Mouse (Mus musculus) layer of hippocampus, postnatal 10 days (tissue): ENCODE data around the gene 1700012A03Rik. TPM values are rescaled to one million over a fixed set of nuclear protein-coding genes. Genes with fewer than 3 reads are reported as not detected.

Source experiments
- DNase-seq, 2 experiments: peaks; one replicate each; pipeline ENCODE4 v3.0.0; 2021; ENCODE audit warnings: low spot score in 2 of 2
- long read RNA-seq: library from polyadenylated mRNA; stranded (forward); transcript quantifications from one replicate; pipeline ENCODE4 v2.0.0, GENCODE M21; 2023
- total RNA-seq, 2 experiments: library from RNA; stranded (reverse); gene quantifications; 2 replicates each; pipeline ENCODE4 v1.2.3; 2021

The 1700012A03Rik gene
- total RNA-seq = not detected
- long read RNA-seq = 0 reads

DNA sequence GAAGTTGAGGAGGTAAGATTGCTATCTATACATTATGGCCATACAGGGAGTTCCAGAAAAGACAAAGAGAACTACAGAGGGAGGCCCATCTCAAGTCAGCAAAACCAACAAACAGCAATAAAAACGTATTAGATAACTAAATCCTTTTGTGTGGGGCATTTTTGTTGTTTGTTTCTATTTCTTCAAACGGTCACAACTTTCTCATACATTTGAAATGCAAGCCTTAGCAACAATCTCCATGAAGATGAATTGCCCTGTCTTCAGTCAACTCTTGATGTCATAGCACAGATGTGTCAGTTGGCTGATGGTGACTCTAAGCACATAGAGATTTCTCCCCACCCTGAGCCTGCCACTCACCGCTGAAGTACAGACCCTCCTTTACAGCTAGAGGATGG, at the start of gene 1700012A03Rik:
Gene 1700012A03Rik (plus strand): TSS at position 296 of the 395 bp plus-strand sequence.
- DNase-seq = no peak

DNA sequence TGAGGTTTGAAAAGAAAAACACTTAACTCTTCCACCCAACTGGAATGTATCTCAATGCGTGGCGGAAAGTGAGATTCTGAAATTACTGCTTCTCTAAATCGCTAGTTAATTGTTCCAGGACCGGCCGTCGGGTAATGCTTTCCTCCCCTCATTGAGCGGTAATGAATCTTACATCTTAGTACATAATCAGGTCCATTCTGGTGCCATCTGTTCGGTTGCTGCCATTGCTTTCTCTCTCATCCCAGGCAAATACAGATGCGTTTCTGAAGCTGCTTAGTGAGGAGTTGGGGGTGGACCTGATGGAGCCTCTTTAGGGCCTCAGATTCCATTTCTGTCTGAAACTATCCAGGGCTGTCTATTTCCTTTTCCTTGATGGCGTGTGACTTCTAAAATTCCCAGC, 45.8 kb upstream of the 1700012A03Rik start:
- peak in 1 of 2 experiments; percentile 7 for DNase-seq

DNA sequence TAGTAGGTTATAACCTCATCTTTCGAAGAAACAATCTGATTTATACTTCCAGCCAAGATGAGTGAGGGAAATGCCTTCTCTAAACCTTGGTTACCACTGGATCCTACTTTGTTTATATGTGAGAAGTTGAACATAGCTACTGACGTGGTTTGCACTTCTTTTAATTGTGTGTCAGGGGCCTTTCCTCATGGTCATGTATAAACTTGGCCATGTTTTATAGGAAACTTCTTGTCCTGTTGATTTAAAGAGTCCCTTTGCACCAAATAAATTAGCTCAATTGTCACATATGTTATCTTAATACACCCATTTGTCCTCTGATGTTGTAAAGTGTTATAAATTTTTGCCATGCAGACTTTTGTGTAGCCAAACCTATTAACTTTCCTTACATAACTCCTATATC, 44.1 kb upstream of the 1700012A03Rik start:
- DNase-seq = no peak

DNA sequence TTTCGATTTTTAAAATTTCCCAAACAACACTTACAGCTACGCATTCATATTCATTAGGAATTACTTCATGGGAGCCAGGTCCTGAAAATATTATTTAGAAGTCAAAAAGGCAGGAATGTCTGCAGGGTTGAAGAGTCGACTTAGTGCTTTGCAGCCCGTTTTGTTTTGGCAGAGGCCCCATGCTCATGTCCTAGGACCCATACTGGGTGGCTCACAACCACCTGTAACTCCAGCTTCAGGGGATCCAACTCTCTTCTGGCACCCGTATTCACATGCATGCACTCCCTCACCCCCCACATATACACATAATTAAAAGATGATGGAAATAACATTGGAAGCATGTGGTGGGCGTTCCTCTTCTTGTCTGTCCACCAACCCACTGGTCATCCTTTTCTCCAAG, 43.7 kb upstream of the 1700012A03Rik start:
- DNase-seq = peak in 1 of 2 experiments; percentile 6

DNA sequence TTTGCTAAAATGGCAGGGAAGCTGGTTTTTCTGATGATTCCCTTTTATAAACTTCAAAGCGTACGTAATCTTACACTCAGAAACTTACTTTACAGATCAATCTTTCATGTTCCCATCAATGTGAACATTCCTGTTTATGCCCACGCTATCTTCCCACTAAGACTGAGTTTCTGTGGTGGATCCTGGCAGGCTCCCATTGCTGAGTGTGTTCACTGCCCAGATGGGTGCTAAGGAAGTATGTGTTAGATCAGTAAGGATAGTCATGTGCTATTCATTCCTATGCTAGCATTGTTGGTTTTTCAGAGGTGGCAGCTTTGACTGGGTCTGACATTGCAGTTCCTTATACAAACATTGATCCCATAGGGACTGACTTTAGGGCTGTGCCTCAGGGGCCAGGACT, 42.7 kb upstream of the 1700012A03Rik start:
- DNase-seq = peak in 1 of 2 experiments; percentile 22

DNA sequence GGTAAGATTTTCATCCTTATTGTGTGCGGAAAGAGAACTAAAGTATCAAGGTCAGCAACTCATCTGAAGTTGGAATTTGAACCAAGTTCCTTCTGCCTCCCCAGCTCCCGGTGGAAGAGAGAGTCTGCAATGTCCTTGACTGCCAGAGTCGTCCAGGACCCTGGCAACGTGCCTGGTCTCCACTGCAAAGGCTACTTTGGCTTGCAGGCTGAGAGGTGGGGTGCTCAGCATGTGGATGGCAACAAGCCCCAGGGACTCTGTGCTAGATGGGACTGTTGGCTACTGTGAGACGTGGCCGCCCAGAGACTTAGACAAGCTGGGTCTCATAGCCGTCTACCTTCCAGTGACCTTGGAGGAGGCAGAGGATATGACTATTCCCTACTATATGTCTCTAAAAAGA, 33.2 kb upstream of the 1700012A03Rik start:
- DNase-seq = peak; percentile 40 to 46

DNA sequence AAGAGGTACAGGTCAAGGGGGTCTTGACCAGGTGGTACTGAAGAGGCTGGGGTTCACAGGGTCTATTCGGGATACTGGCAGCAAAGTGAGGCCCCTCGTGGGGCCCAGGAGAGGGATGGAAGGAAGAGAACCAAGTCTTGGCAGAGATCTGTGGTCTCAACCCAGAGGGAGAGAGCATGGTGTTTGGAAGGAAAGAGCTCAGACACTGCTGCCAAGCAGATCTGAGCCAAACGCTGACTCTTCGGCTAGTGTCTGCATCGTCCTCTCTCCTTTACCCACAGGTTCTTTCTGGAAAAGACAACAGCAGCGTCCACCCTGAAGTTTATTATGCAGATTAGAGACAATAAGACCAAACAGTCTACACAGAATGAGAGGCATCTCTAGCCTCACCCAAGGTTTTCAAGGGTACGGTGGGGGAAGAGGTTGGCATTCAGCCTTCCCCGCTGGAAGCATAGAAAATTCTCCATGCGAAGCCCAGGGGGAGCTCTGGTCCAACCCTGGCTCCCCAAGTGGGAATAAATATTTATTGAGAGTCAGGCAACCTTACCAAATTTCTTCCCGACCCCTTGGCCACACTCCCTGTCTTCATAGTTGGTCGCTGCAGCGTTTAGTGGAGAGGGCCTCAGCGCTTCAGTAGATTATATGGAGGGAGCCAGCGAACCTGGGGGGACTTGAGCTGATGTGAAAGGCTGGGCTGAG, 32.5 kb upstream of the 1700012A03Rik start:
- peak; percentile 36 to 61 for DNase-seq

DNA sequence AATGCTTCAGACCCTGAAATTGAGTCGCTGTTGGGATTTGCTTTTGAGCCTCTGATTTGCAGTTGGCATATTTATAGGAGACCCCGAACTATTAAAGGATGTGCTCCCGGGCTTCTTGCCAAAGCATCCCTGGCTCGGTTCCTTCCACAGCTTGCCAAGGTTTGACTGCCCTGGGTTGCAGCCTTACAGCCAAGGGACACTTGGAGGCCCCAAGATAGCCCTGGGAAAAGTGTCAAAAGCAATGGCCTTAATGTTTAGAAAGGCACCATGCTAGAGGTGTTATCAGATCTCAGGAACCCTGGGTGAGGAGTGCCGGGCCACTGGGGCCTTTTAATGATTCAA, 32.0 kb upstream of the 1700012A03Rik start:
- peak; percentile 69 to 73 for DNase-seq

DNA sequence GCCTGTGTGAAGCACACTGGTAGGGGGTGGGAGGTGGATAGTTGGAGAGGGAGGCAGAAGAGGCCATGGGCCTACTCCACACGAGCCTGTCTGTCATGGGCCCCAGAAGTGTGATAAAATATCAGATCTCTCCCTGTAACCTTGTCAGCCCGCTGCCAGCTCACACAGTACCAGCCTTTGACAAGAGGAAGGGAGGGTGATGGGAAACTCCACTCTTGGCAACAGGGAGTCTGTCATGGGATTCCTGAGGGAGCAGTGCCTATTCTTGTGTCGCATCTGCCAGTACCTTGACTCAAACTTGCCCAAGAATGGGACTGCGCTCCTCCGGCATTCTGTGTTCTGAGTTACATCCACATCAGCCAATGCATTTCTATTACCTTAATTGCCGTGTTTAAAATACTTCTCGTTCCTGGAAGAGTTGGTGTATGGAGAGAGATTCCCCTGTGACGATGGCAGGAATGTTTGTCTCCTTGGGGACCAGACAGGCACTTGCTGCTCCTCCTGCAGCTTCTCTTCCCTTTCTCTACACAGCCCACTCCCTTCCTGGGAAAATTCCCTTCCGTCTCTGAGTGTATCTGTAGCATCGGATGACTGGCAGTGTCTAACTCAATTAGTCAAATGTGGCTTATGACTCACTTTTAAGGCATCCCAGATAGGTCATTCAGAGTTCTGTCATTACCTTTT, 28.1 kb upstream of the 1700012A03Rik start:
- DNase-seq = peak in 1 of 2 experiments; percentile 11

DNA sequence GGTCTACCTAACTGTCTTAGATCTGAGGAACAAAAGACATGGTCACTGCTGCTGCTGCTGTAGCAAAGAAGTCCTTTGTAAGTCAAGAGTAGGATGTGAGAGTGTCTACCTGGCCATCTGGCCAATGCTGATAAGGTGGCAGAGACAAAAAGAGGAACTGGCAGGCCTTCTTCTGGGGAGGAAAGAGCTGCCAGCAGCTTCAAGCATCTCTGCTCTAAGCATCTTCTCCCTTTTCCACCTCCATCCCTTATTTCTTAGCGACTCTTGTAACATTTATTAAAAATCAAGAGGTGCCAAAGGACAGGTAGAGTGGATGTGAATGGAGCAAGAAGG, 27.5 kb upstream of the 1700012A03Rik start:
- DNase-seq = no peak

DNA sequence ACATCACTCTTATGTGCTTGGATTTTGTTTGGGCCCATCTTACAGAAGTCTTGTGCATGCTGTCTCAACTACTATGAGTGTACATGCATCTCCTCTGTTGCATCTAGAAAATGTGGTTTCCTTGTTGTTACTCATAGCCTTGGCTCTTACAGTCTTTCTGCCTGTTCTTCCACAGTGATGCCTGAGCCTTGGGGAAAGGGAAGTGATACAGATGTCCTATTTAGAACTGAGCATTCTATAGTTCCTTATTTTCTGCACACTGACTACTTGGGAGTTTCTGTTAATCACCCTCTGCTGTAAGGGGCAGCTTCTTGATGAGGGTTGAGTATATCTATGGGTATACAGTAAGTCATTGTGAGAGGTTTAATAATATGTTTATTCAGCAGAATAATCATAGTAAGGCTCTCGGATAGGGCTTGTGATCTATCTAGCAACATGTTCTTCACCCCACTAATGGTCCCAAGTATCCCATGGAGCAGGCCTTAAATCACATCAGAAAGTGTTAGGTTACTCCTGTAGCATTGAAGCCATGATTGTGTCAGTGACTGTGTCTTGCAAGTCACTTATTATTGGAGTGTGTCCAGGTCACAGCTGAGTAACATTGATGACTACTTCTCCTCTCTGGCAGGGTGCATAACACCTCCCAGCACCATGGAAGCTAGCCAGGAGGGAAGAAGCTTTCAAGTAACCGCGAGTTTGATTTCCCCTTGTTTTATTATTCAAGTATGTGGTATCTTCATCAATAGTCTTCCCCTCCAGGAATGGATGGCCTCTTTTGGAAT, 21.6 kb upstream of the 1700012A03Rik start:
- no peak for DNase-seq

DNA sequence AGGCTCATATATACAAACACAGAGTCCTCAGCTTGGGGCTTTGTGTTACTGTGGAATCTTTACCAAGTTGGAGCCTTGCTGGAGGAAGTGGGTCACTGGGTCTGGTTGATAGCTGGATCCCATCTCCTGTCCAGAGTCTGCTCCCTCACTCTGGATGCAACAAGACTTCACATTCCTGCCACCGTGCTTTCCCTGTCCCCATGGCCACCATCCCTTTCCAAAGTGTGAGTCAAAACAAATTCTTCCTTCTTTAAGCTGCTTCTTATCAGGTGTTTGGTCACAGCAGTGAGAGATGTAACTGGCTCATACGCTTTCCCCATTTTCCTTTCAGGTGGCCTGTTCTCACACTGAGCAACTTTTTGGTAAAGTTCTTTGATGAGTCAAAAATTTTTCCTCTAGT, 15.8 kb upstream of the 1700012A03Rik start:
- no peak for DNase-seq

DNA sequence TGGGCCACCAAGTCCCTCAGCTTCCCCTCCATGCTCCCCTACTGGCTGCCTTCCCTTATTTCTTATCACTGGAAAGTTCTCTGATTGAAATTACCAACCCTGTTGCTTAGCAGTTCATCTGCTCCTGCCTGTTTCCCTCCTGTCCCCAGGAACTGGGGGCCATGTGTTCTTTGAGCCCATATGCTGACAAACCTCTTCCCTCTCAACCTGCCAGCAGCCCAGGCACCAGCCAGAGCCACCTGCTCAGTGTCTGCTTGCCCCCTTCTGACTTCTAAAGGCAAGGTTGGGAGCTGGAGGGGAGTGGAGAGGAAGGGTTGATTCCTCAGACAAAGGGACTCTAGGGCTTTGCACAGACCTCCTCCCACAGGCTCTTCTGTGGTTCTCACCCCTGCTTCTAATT, 4.7 kb upstream of the 1700012A03Rik start:
- peak; percentile 48 to 68 for DNase-seq

DNA sequence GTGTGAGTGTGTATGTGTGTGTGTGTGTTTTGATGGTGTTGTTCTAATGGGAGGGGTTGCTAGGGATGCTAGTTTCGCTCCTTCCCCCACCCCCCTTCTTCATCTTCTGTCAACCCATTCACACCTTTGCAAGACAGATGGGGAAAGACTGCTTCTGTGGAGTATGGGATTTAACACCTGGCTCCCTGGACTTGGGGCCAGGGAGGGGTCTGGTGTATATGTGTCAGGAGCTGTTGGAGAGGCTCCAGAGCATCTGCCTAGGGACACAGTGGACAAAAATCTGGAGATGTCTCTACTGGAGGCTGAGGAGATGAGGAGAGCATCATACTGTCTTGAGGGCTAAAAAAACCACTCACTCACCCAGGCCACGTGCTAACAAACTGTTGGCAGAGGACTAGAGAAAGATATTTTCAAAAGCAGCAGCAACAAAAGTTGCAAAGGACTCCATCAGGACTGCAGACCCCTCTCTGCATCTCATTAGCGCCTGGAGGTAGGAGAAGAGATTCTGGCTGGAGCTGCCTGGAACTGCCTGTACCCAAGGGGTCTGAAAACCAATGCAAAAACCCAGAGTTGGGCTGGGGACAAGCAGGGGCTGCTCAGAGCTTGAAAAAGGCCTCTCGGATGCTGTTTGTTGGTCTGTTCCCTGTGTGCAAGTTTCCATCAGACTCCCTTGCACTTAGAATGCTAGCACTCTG, 643 bp upstream of the 1700012A03Rik start:
- DNase-seq = peak in 1 of 2 experiments; percentile 25

DNA sequence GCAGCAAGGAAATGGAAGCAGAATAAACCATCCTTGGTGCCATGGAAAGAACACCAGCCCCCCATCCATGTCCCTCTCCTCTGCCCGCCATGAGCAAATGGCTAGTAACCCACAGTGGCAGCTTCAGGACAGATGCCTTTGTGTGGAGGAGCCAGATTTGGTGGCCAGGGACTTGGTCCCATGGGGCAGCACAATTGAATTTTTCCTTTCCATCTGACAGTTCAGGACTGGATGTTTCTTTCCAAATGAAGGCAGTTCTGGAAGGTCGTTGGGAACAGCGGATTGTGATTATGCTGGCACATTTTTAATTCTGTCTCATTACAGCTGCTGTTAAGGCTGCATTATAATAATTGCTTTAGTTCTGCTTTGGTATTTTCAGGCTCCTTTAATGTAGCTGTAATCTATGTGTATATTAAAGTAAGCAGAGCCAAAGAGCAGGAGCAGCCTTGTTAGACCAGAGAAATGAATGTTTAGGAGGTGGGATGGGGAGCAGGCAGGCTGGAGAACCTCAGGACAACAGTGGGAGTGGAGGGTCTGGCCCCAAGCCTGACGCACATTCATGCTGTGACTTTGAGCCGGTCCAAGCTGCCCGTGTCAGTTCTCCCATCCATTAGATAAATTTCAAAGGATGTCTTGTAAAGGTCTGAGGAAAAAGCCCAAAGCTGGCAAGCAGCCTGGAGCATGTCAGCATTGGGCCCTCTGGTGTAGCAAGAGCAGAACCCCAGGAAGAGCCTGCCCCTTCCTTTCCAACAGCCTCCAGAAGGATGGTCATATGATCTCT, 2.3 kb downstream of the 1700012A03Rik start:
- DNase-seq = peak; percentile 38 to 52

DNA sequence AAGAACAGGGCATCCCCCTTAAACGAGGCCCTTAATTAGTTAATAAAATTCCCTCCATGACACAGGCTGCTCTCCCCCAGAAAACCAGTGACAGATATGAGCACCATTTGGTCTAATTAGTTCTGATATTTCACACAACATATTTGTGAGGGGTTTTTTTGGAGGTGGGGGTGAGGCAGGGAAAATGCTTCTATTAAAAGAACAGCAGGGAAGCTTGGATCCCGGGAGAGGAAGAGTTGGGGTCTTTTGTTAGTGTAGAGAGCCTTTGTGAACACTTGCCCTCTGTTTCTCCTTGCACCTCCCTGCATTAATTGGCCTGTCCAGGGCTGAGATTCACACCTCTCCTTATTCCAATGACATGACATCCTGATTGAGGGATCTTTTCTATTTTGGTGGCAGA, 6.5 kb downstream of the 1700012A03Rik start:
- peak; percentile 21 to 30 for DNase-seq

DNA sequence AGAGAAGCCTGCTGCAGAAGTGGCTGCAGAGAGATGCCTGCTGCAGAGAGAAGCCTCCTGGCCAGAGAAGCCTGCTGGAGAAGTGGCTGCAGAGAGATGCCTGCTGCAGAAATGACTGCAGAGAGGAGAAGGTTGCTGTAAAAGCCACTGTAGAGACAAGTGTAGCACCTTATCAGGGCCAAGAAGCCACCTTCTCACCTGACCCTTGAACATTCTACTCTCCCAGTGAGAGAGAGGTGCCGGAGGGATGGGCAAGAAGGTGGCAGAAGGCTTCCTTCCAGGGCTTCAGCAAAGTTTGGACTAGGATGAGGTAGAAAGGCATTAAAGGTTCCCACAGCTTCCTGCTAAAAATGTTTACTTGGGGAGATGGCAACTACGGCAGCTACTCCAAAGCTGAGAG, 8.5 kb downstream of the 1700012A03Rik start:
- peak in 1 of 2 experiments; percentile 15 for DNase-seq

DNA sequence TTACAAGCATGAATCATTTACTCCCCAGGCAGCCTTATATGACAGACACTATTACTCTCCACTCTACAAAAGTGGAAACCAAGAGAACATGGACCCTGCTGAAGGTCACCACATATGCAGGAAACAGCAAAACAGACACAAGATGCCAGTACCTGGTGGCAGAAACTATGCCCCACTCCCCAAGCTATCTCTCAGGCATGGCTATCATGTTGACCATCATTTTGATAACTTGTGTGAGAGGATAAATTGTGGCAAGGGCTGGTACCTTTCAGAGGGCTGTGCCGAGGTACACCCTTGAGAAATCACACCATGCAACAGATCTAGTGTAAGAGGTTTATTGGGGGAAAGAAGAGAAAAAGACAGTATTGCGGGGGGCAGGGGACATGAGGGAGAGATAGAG, 10.6 kb downstream of the 1700012A03Rik start:
- no peak for DNase-seq

DNA sequence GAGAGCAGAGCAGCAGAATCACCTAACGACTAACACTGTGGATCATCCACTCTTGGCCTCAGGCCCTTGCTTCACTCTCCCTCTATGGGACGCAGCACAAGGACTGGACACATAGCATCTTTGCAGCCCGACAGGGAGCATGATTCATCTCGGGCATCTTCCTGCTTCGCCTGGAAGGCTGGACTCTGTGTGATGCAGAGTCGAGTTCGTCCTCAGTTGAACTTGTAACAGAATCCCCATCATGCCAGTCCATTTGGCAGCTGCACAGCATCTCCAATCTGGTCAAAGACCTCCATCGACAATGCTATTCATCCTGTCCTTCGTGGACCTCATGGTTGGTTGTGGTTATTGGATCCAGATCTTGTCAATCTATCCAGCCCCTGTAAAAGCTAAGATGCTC, 11.2 kb downstream of the 1700012A03Rik start:
- peak in 1 of 2 experiments; percentile 18 for DNase-seq

DNA sequence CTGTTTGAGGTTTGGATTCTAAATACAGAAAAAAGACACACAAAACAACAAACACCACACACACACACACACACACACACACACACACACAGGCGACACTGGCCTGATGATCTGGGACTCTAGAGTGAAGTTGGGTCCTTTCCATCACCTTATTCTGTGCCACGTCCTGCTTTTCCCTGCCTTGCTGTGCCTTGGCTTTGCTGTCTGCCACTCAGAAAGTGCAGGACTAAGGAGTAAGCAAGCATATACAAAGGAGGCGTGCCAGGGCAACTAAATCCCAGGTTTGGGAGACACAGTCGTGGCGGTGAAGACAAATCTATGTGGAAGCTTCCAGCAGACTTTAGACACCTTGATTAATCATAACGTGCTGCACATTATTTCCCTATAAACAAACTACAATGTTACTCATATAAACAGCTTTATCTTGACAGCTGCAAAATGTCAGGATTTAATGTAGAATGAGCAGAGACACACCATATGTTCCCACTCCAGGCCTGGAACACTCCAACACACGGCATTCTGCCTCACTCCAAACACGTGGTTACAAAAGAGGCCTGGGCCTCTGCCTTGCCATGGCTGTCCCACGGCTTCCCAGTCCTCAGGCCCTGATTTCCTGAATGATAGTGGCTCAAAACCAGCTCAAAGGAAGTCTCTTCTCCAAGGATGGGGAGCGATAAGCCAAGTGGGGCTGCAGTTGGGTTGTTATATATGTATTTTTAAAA, 15.9 kb downstream of the 1700012A03Rik start:
- peak in 1 of 2 experiments; percentile 14 for DNase-seq
